In genomic region chr12:87443115-87443699, GRCm38 (mm10) we compare ENCODE assay signal across 8 mouse cellular contexts. TPM values are rescaled to one million over a fixed set of nuclear protein-coding genes. Genes with fewer than 3 reads are reported as not detected.
DNase-seq lines count a peak whose midpoint lies in the region; ATAC-seq and TF ChIP-seq lines count a peak whose summit lies in the region.

No protein-coding gene starts in this region.

- H3K27me3 ChIP-seq in heart, embryonic 11.5 days (ENCODE audit: control insufficient read depth, insufficient read depth, low read length) = no peaks in the 10 kb centered on the region
- no peaks in the 10 kb centered on the region for H3K27me3 ChIP-seq in forebrain, embryonic 14.5 days (replicated peaks; ENCODE audit: control insufficient read depth, insufficient read depth, low read length)
- no peaks in the 10 kb centered on the region for H3K27me3 ChIP-seq in liver, embryonic 15.5 days

- H3K4me3 ChIP-seq in heart, embryonic 11.5 days (ENCODE audit: low read depth, low read length) = peak overlapping the region; percentile 99
- peak overlapping the region; percentile 98 to 99 for H3K4me3 ChIP-seq in ES-E14 (ENCODE audit: insufficient read depth in 1 of 2, low read depth in 1 of 2, low read length in 2 of 2, poor library complexity in 1 of 2, severe bottlenecking in 1 of 2)
- H3K4me3 ChIP-seq in forebrain, embryonic 14.5 days (ENCODE audit: low read depth, low read length) = peak overlapping the region; percentile 81
- peak overlapping the region; percentile 98 for H3K4me3 ChIP-seq in liver, embryonic 15.5 days (replicated peaks)

- no peaks in the 10 kb centered on the region for H3K9me3 ChIP-seq in heart, embryonic 11.5 days (replicated peaks; ENCODE audit: control insufficient read depth, low read length)
- no peaks in the 10 kb centered on the region for H3K9me3 ChIP-seq in ES-E14 (ENCODE audit: control insufficient read depth, insufficient read depth, low read depth, low read length)
- no peaks in the 10 kb centered on the region for H3K9me3 ChIP-seq in forebrain, embryonic 14.5 days (replicated peaks; ENCODE audit: control insufficient read depth, low read length)
- no peaks in the 10 kb centered on the region for H3K9me3 ChIP-seq in liver, embryonic 15.5 days (replicated peaks)

- peak overlapping the region; percentile 89 for H3K27ac ChIP-seq in heart, embryonic 11.5 days (ENCODE audit: low read depth, low read length)
- peak overlapping the region; percentile 72 for H3K27ac ChIP-seq in ES-E14 (ENCODE audit: insufficient read depth, low read depth, low read length, poor library complexity, severe bottlenecking)
- H3K27ac ChIP-seq in forebrain, embryonic 14.5 days (ENCODE audit: low read depth, low read length) = peak overlapping the region; percentile 77; the same call in 1 of the 2 replicates
- H3K27ac ChIP-seq in liver, embryonic 15.5 days (replicated peaks) = peak overlapping the region; percentile 80

- peaks cover 8% of the 10 kb centered on the region for H3K4me1 ChIP-seq in heart, embryonic 11.5 days (ENCODE audit: control insufficient read depth, insufficient read depth, low read length)
- H3K4me1 ChIP-seq in ES-E14 (ENCODE audit: control insufficient read depth in 2 of 2, insufficient read depth in 2 of 2, low read length in 2 of 2, poor library complexity in 1 of 2) = peaks cover 0 to 2% of the 10 kb centered on the region in 2 experiments; a peak in 1 of 4 replicates
- H3K4me1 ChIP-seq in forebrain, embryonic 14.5 days (ENCODE audit: control insufficient read depth, insufficient read depth, low read length) = peaks cover 19% of the 10 kb centered on the region
- H3K4me1 ChIP-seq in liver, embryonic 15.5 days (replicated peaks) = peaks cover 32% of the 10 kb centered on the region

- DNase-seq in heart, postnatal 14 days = no peak
- DNase-seq in ES-E14 (ENCODE audit: low read depth, low spot score) = no peak
- no peak for DNase-seq in forebrain, embryonic 14.5 days (ENCODE audit: low spot score)
- no peak for DNase-seq in ovary, postnatal 14 days (ENCODE audit: low spot score)
- DNase-seq in gastrocnemius, adult 8-10 months (ENCODE audit: low spot score in 2 of 2) = no peak
- no peak for DNase-seq in thymus, postnatal 14 days

- under 1% methylated on average over 33 of the region's 33 CpGs for WGBS in heart, embryonic 11.5 days (ENCODE audit: insufficient replicate concordance)
- WGBS in forebrain, embryonic 14.5 days = under 1% methylated on average over 33 of the region's 33 CpGs
- WGBS in liver, embryonic 15.5 days (ENCODE audit: insufficient replicate concordance) = under 1% methylated on average over 33 of the region's 33 CpGs

- in situ Hi-C loops in ES-E14 (cut with MboI; ENCODE audit: low sequenced_read_pairs in 2 of 2, unreplicated experiment in 2 of 2) = no loop called here

- ATAC-seq in heart, embryonic 11.5 days (replicated peaks; ENCODE audit: insufficient number of reproducible peaks, low FRiP score, low TSS enrichment) = peak; percentile 69; the same call in 1 of the 2 replicates
- ATAC-seq in forebrain, embryonic 14.5 days = peak; percentile 87
- peak; percentile 69 for ATAC-seq in liver, embryonic 15.5 days (ENCODE audit: insufficient read depth)

- H3K36me3 ChIP-seq in heart, embryonic 11.5 days (ENCODE audit: control insufficient read depth, insufficient read depth, low read length) = peaks cover 21% of the 10 kb centered on the region
- H3K36me3 ChIP-seq in ES-E14 (ENCODE audit: control insufficient read depth, insufficient read depth, low read length, poor library complexity, severe bottlenecking) = peaks cover 31% of the 10 kb centered on the region
- peaks cover 49% of the 10 kb centered on the region for H3K36me3 ChIP-seq in forebrain, embryonic 14.5 days (ENCODE audit: control insufficient read depth, insufficient read depth, low read length)
- H3K36me3 ChIP-seq in liver, embryonic 15.5 days (replicated peaks) = peaks cover 51% of the 10 kb centered on the region

- peak overlapping the region; percentile 83 for H3K4me2 ChIP-seq in heart, embryonic 11.5 days
- peak overlapping the region; percentile 87 for H3K4me2 ChIP-seq in forebrain, embryonic 14.5 days (ENCODE audit: low read length)
- H3K4me2 ChIP-seq in liver, embryonic 15.5 days = peak overlapping the region; percentile 81

- peak overlapping the region; percentile 98 for H3K9ac ChIP-seq in heart, embryonic 11.5 days (ENCODE audit: low read depth, low read length)
- peak overlapping the region; percentile 95 for H3K9ac ChIP-seq in ES-E14 (ENCODE audit: insufficient read depth, low read depth, low read length, poor library complexity, severe bottlenecking)
- peak overlapping the region; percentile 80 for H3K9ac ChIP-seq in forebrain, embryonic 14.5 days (ENCODE audit: low read length)
- H3K9ac ChIP-seq in liver, embryonic 15.5 days = peak overlapping the region; percentile 89

- intact Hi-C loops in heart, postnatal 14 days (cut with DNase I) = no loop called here

TF ChIP-seq in ES-E14, 5 proteins besides CTCF, POLR2A, EP300 and RAD21:
- no peak for TF ChIP-seq MAFK (IDR thresholded peaks at IDR 0.05; ENCODE audit: insufficient read depth, low read depth, low read length)
- peak; percentile 35; the same call in 1 of the 2 replicates for TF ChIP-seq ZNF384 (IDR thresholded peaks at IDR 0.05; ENCODE audit: low read depth, low read length)

RNA-seq across cellular contexts. Expression of gene Slirp, which starts 0.5 kb away (rescaled TPM):
- polyA plus RNA-seq in heart, embryonic 11.5 days (2014; fragmentation: Nextera tagmentation; extraction: Ambion mirVana) = 256 and 291 TPM in 2 replicates
- total RNA-seq in heart, postnatal 14 days (2021) = 100 to 1,000 TPM; 140 to 162 TPM
- total RNA-seq in ES-E14 (2012; rRNA removed) = 124 and 175 TPM in 2 replicates
- polyA plus RNA-seq in forebrain, embryonic 14.5 days (2014; fragmentation: Nextera tagmentation; extraction: Ambion mirVana) = 229 and 292 TPM in 2 replicates
- polyA plus RNA-seq in liver, embryonic 15.5 days (2015; fragmentation: Nextera tagmentation; extraction: Ambion mirVana) = 130 and 158 TPM in 2 replicates
- 100 to 1,000 TPM; 143 to 183 (median 163) TPM for total RNA-seq in gastrocnemius, adult 8-10 months (2022)

RNA-seq across cellular contexts. Expression of gene Alkbh1, which starts 0.6 kb away (rescaled TPM):
- polyA plus RNA-seq in heart, embryonic 11.5 days (2014; fragmentation: Nextera tagmentation; extraction: Ambion mirVana) = 39.6 and 52.6 TPM in 2 replicates
- 10 to 100 TPM; 11.2 to 12.9 TPM for total RNA-seq in heart, postnatal 14 days (2021)
- 90.0 and 116 TPM in 2 replicates for total RNA-seq in ES-E14 (2012; rRNA removed)
- 25.8 and 25.9 TPM in 2 replicates for polyA plus RNA-seq in forebrain, embryonic 14.5 days (2014; fragmentation: Nextera tagmentation; extraction: Ambion mirVana)
- 16.7 and 19.9 TPM in 2 replicates for polyA plus RNA-seq in liver, embryonic 15.5 days (2015; fragmentation: Nextera tagmentation; extraction: Ambion mirVana)
- total RNA-seq in gastrocnemius, adult 8-10 months (2022) = 1 to 10 TPM; 4.2 to 6.2 (median 5.3) TPM

RNA-seq across cellular contexts. Expression of gene Snw1, which starts 28.9 kb away (rescaled TPM):
- polyA plus RNA-seq in heart, embryonic 11.5 days (2014; fragmentation: Nextera tagmentation; extraction: Ambion mirVana) = 95.7 and 95.9 TPM in 2 replicates
- 10 to 100 TPM; 40.5 to 42.8 TPM for total RNA-seq in heart, postnatal 14 days (2021)
- total RNA-seq in ES-E14 (2012; rRNA removed) = 70.3 and 85.1 TPM in 2 replicates
- 138 and 145 TPM in 2 replicates for polyA plus RNA-seq in forebrain, embryonic 14.5 days (2014; fragmentation: Nextera tagmentation; extraction: Ambion mirVana)
- 46.4 and 48.1 TPM in 2 replicates for polyA plus RNA-seq in liver, embryonic 15.5 days (2015; fragmentation: Nextera tagmentation; extraction: Ambion mirVana)
- total RNA-seq in gastrocnemius, adult 8-10 months (2022) = 10 to 100 TPM; 46.5 to 56.6 (median 52.5) TPM

RNA-seq across cellular contexts. Expression of gene Gm5788, which starts 51.3 kb away (rescaled TPM):
- not detected in 2 replicates for polyA plus RNA-seq in heart, embryonic 11.5 days (2014; fragmentation: Nextera tagmentation; extraction: Ambion mirVana)
- not detected for total RNA-seq in heart, postnatal 14 days (2021)
- total RNA-seq in ES-E14 (2012; rRNA removed) = 6.4 and 8.2 TPM in 2 replicates
- not detected in 2 replicates for polyA plus RNA-seq in forebrain, embryonic 14.5 days (2014; fragmentation: Nextera tagmentation; extraction: Ambion mirVana)
- polyA plus RNA-seq in liver, embryonic 15.5 days (2015; fragmentation: Nextera tagmentation; extraction: Ambion mirVana) = not detected in 2 replicates
- total RNA-seq in gastrocnemius, adult 8-10 months (2022) = not detected

RNA-seq across cellular contexts. Expression of gene Sptlc2, which starts 55.1 kb away (rescaled TPM):
- polyA plus RNA-seq in heart, embryonic 11.5 days (2014; fragmentation: Nextera tagmentation; extraction: Ambion mirVana) = 73.2 and 82.1 TPM in 2 replicates
- 10 to 100 TPM; 39.4 to 43.5 TPM for total RNA-seq in heart, postnatal 14 days (2021)
- 182 and 221 TPM in 2 replicates for total RNA-seq in ES-E14 (2012; rRNA removed)
- 51.8 and 65.8 TPM in 2 replicates for polyA plus RNA-seq in forebrain, embryonic 14.5 days (2014; fragmentation: Nextera tagmentation; extraction: Ambion mirVana)
- 25.9 and 28.6 TPM in 2 replicates for polyA plus RNA-seq in liver, embryonic 15.5 days (2015; fragmentation: Nextera tagmentation; extraction: Ambion mirVana)
- 1 to 10 TPM; 4.7 to 5.6 (median 5.3) TPM for total RNA-seq in gastrocnemius, adult 8-10 months (2022)
